Mouse (Mus musculus) lung, postnatal 0 days (tissue): ENCODE results near the gene Gm45234.

Experiments
- CTCF ChIP-seq: IDR thresholded peaks from 2 replicates; pipeline ENCODE4 v1.5.1; 2016; ENCODE audit warnings: antibody characterized with exemption, mild to moderate bottlenecking
- EP300 ChIP-seq: IDR thresholded peaks from 2 replicates; pipeline ENCODE4 v1.6.1; 2016; ENCODE audit warnings: antibody characterized with exemption, mild to moderate bottlenecking, control low read depth

DNA sequence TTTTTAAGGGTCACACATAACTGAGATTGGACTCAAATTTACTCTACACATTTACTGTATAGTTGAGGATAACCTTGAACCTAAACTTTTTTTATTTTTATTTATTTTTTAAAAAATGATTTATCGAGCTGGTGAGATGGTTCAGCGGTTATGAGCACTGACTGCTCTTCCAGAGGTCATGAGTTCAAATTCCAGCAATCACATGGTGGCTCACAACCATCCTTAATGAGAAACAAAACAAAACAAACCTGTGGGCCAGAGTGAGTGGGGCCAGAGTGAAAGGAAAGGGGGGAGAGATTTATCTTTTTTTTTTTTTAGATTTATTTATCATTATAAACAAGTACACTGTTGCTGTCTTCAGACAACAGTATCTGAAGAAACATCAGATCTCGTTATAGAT is 36.1 kb upstream of the Gm45234 start:
- TF ChIP-seq CTCF (no peak), EP300 (no peak)
